In genomic region chr5:140830314-140831063, GRCm38 (mm10) we compare ENCODE assay signal across 8 mouse cellular contexts. TPM values are rescaled to one million over a fixed set of nuclear protein-coding genes. Genes with fewer than 3 reads are reported as not detected.
DNase-seq lines count a peak whose midpoint lies in the region; ATAC-seq and TF ChIP-seq lines count a peak whose summit lies in the region.

Gene Gna12, minus strand, starts transcription at chr5:140830431.

- no peak for TF ChIP-seq POLR2A in lung, adult 2 months (IDR thresholded peaks at IDR 0.05; ENCODE audit: borderline replicate concordance, extremely low read depth, low read depth, low read length)

- intact Hi-C loops in heart, postnatal 25 days (cut with DNase I): no loop called here

- peak within 1 kb of the TSS; percentile 87 to 97 for H3K4me3 ChIP-seq in ES-E14 (ENCODE audit: insufficient read depth in 1 of 2, low read depth in 1 of 2, low read length in 2 of 2, poor library complexity in 1 of 2, severe bottlenecking in 1 of 2)
- peak within 1 kb of the TSS; percentile 79 for H3K4me3 ChIP-seq in forebrain, embryonic 15.5 days
- H3K4me3 ChIP-seq in lung, adult 2 months (replicated peaks; ENCODE audit: extremely low read depth, low read depth, low read length): peak within 1 kb of the TSS; percentile 97

- WGBS in forebrain, embryonic 15.5 days: under 1% methylated on average over 45 of the region's 49 CpGs
- WGBS in lung, adult 2 months: 2% methylated on average over 49 of the region's 49 CpGs

- H3K9me3 ChIP-seq in ES-E14 (ENCODE audit: control insufficient read depth, insufficient read depth, low read depth, low read length): no peaks in the 10 kb centered on the region
- no peaks in the 10 kb centered on the region for H3K9me3 ChIP-seq in forebrain, embryonic 15.5 days

- no peaks in the 10 kb centered on the region for H3K27me3 ChIP-seq in forebrain, embryonic 15.5 days

- in situ Hi-C loops in ES-E14 (cut with MboI; ENCODE audit: low sequenced_read_pairs in 2 of 2, unreplicated experiment in 2 of 2): no loop called here

- DNase-seq in ES-E14 (ENCODE audit: low read depth, low spot score): peak; percentile 99
- peak; percentile 99 for DNase-seq in cerebellum, adult 11-12 months
- peak; percentile 98 for DNase-seq in heart, postnatal 25 days (ENCODE audit: low spot score)
- DNase-seq in layer of hippocampus, adult 18-20 months (ENCODE audit: low spot score in 2 of 2): peak; percentile 98
- DNase-seq in lung, adult 2 months: peak; percentile 95
- peak; percentile 96 to 98 for DNase-seq in thymus, adult 18-20 months

- H3K9ac ChIP-seq in ES-E14 (ENCODE audit: insufficient read depth, low read depth, low read length, poor library complexity, severe bottlenecking): peak within 1 kb of the TSS; percentile 86
- peak within 1 kb of the TSS; percentile 81 for H3K9ac ChIP-seq in forebrain, embryonic 15.5 days (replicated peaks)

- peak; percentile 99 for ATAC-seq in forebrain, embryonic 15.5 days (replicated peaks)
- ATAC-seq in neutrophil, adult 5-6 weeks (ENCODE audit: extremely low read depth, insufficient number of reproducible peaks, low FRiP score, poor library complexity, severe bottlenecking): peak; percentile 97

- no peak within 1 kb of the TSS for H3K27ac ChIP-seq in ES-E14 (ENCODE audit: insufficient read depth, low read depth, low read length, poor library complexity, severe bottlenecking)
- H3K27ac ChIP-seq in forebrain, embryonic 15.5 days (replicated peaks): peak within 1 kb of the TSS; percentile 79

- TF ChIP-seq CTCF in lung, adult 2 months (IDR thresholded peaks at IDR 0.05; ENCODE audit: insufficient read depth, low read length): no peak

- H3K36me3 ChIP-seq in ES-E14 (ENCODE audit: control insufficient read depth, insufficient read depth, low read length, poor library complexity, severe bottlenecking): no peaks in the 10 kb centered on the region
- 0 out of 2 replicates have a peak, but pooled peaks cover 4% of the 10 kb centered on the region for H3K36me3 ChIP-seq in forebrain, embryonic 15.5 days

- peak within 1 kb of the TSS; percentile 87 for H3K4me2 ChIP-seq in forebrain, embryonic 15.5 days (replicated peaks)

- H3K4me1 ChIP-seq in ES-E14 (ENCODE audit: control insufficient read depth in 2 of 2, insufficient read depth in 2 of 2, low read length in 2 of 2, poor library complexity in 1 of 2): peaks cover 0 to 8% of the 10 kb centered on the region in 2 experiments; a peak in 1 of 4 replicates
- peaks cover 41% of the 10 kb centered on the region for H3K4me1 ChIP-seq in forebrain, embryonic 15.5 days
- peaks cover 18% of the 10 kb centered on the region for H3K4me1 ChIP-seq in lung, adult 2 months (ENCODE audit: control insufficient read depth, insufficient read depth, low read length)

TF ChIP-seq in ES-E14, 5 proteins besides CTCF, POLR2A, EP300 and RAD21:
- TF ChIP-seq CHD2 (IDR thresholded peaks at IDR 0.05; ENCODE audit: low read depth, low read length): peak; percentile 72; the same call in 1 of the 2 replicates
- TF ChIP-seq HCFC1 (IDR thresholded peaks at IDR 0.05; ENCODE audit: borderline replicate concordance, insufficient read depth, low read length): no peak

RNA-seq across cellular contexts. Expression of gene Gna12, which starts in this region (rescaled TPM):
- total RNA-seq in ES-E14 (2012; rRNA removed): 40.9 and 50.4 TPM in 2 replicates
- 26.3 and 65.4 TPM in 2 replicates for polyA plus RNA-seq in forebrain, embryonic 15.5 days (2015; fragmentation: Nextera tagmentation; extraction: Ambion mirVana)
- 10 to 100 TPM; 89.2 to 97.2 TPM for total RNA-seq in heart, postnatal 25 days (2021)
- 10 to 100 TPM; 86.2 to 95.6 TPM for total RNA-seq in layer of hippocampus, adult 18-20 months (2021)
- 112 and 120 TPM in 2 replicates for polyA plus RNA-seq in lung, adult 2 months (2012; rRNA removed)
- total RNA-seq in neutrophil, adult 5-6 weeks (2017): 9.9 and 11.5 TPM in 2 replicates
